Mouse (Mus musculus) limb, embryonic 15.5 days (tissue): ENCODE measurements around the gene Gm17018. TPM values are rescaled to one million over a fixed set of nuclear protein-coding genes. Genes with fewer than 3 reads are reported as not detected.
A peak's percentile ranks its signal among the peaks of the same experiment; 100 is the strongest.
"Not testable (repeated sequence)": the region's sequence is repeated elsewhere in the genome, so short reads cannot be mapped to it uniquely, and the experiment has no call there.

Experiments
- ATAC-seq: fragments of 200-750 bp; cut with Nextera tagmentation; 2 replicates; pipeline ENCODE4 v1.8.0; 2017; ENCODE audit warnings: low read depth, moderate TSS enrichment; ENCODE audit not compliant: insufficient number of reproducible peaks, low FRiP score, low TSS enrichment
- H3K27ac ChIP-seq: fragments of 300-500 bp; sonication (generic); 2 replicates; pipeline ENCODE4 v1.5.1; 2015; ENCODE audit warnings: moderate library complexity, mild to moderate bottlenecking, inconsistent platforms
- H3K27me3 ChIP-seq: fragments of 300-500 bp; sonication (generic); 2 replicates; pipeline ENCODE4 v1.6.1; 2015; ENCODE audit warnings: inconsistent platforms
- H3K36me3 ChIP-seq: fragments of 300-500 bp; sonication (generic); 2 replicates; pipeline ENCODE4 v1.6.1; 2015; ENCODE audit warnings: inconsistent platforms
- H3K4me1 ChIP-seq: fragments of 300-500 bp; sonication (generic); 2 replicates; pipeline ENCODE4 v1.6.1; 2015; ENCODE audit warnings: inconsistent platforms
- H3K4me2 ChIP-seq: fragments of 300-500 bp; sonication (generic); 2 replicates; pipeline ENCODE4 v1.6.1; 2015; ENCODE audit warnings: mild to moderate bottlenecking, inconsistent platforms
- H3K4me3 ChIP-seq: fragments of 300-500 bp; sonication (generic); 2 replicates; pipeline ENCODE4 v1.5.1; 2015; ENCODE audit warnings: mild to moderate bottlenecking, inconsistent platforms
- H3K9ac ChIP-seq: fragments of 300-500 bp; sonication (generic); 2 replicates; pipeline ENCODE4 v1.6.1; 2015; ENCODE audit warnings: inconsistent platforms
- H3K9me3 ChIP-seq: fragments of 300-500 bp; sonication (generic); 2 replicates; pipeline ENCODE4 v1.6.1; 2016; ENCODE audit warnings: inconsistent platforms
- WGBS: fragments of 180-500 bp; shearing (Covaris S2); methylation state at CpG from one replicate; pipeline ENCODE4 v1.1.7; 2015; 5-methylcytosine and 5-hydroxymethylcytosine counted together
- polyA plus RNA-seq: library from polyadenylated mRNA; unstranded; fragments of >200 nt; fragmentation: Nextera tagmentation; extraction: Ambion mirVana; gene quantifications from 2 replicates; pipeline ENCODE4 v1.2.1, GENCODE M21; 2015

Gene Gm17018
- polyA plus RNA-seq, 1 experiment from 2014 or later: 33.1 TPM

DNA sequence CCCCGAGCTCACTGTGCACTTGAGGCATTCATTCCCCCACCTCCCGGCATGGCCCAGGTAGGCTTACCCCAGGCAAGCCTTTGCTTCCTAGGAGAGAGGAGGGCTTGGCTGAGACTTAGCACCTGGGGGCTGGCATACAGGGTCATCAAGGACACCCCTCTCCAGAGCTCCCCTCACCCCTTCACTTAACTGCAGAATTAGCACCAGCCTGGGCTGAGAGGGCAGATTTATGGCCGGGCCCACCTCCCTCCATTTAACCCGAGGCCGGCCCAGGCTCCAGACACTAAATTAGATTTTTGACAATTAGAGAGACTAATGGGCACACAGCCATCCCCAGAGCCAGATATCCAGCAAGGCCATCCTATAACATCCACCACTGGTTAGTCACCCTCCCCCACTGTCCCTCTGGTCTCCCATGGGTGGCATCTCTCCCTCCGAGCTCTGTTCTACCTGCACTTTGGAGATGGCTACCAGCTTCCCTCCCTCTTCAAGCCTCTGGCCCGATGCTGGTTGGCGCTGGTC, 25.1 kb upstream of the Gm17018 start:
- Histone ChIP-seq H3K9ac (no peak overlapping the region), H3K27ac (no peak overlapping the region), H3K4me1 (no peaks in the 10 kb centered on the region; the same call in 1 of the 2 replicates), H3K36me3 (peaks cover 7% of the 10 kb centered on the region), H3K27me3 (peaks cover 11% of the 10 kb centered on the region), H3K4me2 (no peak overlapping the region), H3K9me3 (no peaks in the 10 kb centered on the region), H3K4me3 (no peak overlapping the region)
- no peak for ATAC-seq
- 37% methylated on average over 8 of the region's 8 CpGs for WGBS

DNA sequence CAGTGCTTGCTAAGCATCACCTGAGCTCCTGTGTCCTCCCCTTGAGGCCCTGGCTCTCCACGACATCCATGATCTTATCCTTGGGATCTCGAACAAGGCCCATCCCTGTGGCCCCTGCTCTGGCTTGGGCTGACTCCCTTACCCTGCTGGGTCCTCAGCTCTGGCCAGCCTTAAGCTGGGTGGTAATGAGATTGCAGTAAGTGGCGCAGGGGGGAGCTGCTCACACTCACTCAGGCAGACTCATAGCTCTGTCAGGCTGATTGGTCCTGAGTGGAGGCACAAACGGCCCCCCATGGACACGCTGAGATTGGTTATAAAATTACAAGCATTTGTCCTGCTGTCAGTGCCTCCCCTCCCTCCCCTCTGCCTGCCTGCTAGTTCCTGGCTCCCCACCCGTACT, 24.5 kb upstream of the Gm17018 start:
- WGBS: 39% methylated on average over 6 of the region's 6 CpGs
- H3K9ac ChIP-seq: no peak overlapping the region
- H3K9me3 ChIP-seq: no peaks in the 10 kb centered on the region
- H3K4me1 ChIP-seq: peaks cover 2% of the 10 kb centered on the region
- H3K36me3 ChIP-seq: 0 out of 2 replicates have a peak, but pooled peaks cover under 1% of the 10 kb centered on the region
- H3K27me3 ChIP-seq: peaks cover 17% of the 10 kb centered on the region
- H3K27ac ChIP-seq: no peak overlapping the region
- ATAC-seq: no peak
- no peak overlapping the region for H3K4me3 ChIP-seq
- H3K4me2 ChIP-seq: no peak overlapping the region

DNA sequence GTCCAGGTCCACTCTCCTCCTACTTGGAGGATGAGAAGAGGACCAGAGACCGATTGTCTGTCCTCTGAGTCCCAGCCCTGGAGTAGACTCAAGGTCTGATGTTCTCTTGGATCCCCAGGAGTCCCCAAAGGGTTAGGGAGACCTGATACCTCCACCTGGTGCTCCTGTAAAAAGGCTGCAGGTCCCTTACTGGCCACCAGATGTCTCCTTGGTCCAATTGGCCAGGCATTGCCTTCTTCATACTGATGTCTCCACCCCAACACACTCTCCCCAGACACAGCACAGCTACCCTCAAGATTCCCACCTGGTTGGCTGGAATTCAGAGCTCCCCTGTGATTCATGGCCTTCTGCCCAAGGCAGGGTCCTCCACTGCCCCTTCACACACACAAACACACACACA, 22.9 kb upstream of the Gm17018 start:
- Histone ChIP-seq H3K4me1 (peaks cover 14% of the 10 kb centered on the region), H3K27me3 (peaks cover 33% of the 10 kb centered on the region), H3K9me3 (no peaks in the 10 kb centered on the region), H3K4me2 (no peak overlapping the region), H3K4me3 (no peak overlapping the region), H3K36me3 (no peaks in the 10 kb centered on the region), H3K9ac (no peak overlapping the region), H3K27ac (no peak overlapping the region)
- ATAC-seq: no peak
- WGBS: 55% methylated on average over 1 of the region's 1 CpGs

DNA sequence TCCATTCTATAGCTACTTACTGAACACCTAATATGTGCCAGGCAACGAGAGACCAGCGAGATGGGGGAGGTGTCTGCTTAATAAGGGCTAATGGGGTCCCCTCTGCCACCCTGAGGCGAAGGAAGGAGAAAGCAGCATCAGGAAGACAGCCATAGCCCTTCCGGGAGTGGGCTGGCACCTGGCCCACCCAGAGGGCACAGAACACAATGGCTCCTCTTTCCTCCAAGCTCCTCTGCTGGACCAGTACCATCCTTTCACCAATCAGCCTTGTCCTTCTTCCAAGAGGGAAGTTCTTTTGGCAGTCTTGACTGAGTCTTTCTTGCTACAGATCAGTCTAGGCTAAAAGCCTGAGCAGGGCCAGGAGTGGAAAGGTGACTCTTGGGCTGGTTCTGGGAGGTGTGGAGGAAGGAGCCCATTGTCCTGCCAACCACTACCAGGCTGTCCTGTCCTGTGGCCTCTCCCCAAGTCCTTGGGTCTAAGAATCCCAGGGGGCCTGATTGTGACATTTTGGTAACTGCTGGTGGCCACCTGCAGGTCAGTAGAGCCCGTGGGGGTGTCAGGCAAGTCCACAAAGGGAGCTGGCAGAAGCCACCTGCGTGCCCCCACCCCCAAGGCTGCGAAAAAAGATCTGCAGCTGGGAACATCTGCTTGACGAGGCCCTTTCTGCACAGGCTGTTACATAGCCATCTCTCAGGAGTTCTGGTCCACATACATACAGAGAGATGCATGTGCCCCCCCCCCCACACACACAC, 19.6 kb upstream of the Gm17018 start:
- 30% methylated on average over 8 of the region's 8 CpGs for WGBS
- Histone ChIP-seq H3K4me2 (peak overlapping the region; percentile 86), H3K27ac (no peak overlapping the region), H3K4me1 (peaks cover 25% of the 10 kb centered on the region), H3K9me3 (no peaks in the 10 kb centered on the region), H3K27me3 (peaks cover 55% of the 10 kb centered on the region), H3K9ac (0 out of 2 replicates have a peak overlapping the region, but pooled peaks have one; percentile 7), H3K36me3 (no peaks in the 10 kb centered on the region), H3K4me3 (peak overlapping the region; percentile 41)
- ATAC-seq: no peak

DNA sequence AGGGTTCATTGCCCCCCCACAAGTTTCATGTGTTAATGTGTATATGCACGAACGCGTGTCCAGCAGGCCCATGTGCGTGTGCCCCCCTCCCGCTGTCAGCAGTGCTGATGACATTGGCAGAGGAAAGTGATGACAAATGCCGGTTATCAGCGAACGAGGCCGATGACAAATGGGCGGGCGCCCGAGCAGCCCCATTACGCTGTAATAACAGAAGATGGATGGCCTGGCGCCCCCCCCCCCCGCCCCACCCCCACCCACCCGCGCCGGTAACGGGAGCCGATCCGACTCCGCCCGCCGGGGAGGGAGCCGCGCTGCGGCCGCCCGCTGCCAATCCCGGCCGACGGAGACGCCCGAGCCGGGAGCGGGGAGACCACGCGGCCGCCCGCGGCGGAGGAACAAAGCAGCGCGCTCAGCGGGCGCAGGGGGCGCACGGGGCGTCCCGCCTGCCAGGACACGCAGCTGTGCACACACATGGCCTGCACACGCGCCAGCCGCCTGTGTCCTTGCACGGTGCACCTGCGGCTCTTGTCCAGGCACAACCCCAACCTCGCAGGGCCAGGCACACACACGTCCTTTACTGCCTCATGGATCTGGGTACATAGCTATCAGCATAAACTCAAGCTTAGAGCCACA, 18.9 kb upstream of the Gm17018 start:
- Histone ChIP-seq H3K4me3 (peak overlapping the region; percentile 41), H3K27me3 (peaks cover 61% of the 10 kb centered on the region), H3K27ac (no peak overlapping the region), H3K9me3 (no peaks in the 10 kb centered on the region), H3K9ac (0 out of 2 replicates have a peak overlapping the region, but pooled peaks have one; percentile 7), H3K4me2 (peak overlapping the region; percentile 86), H3K4me1 (peaks cover 25% of the 10 kb centered on the region), H3K36me3 (no peaks in the 10 kb centered on the region)
- under 1% methylated on average over 54 of the region's 58 CpGs for WGBS
- 0 out of 2 replicates have a peak, but pooled peaks have one; percentile 22 for ATAC-seq

DNA sequence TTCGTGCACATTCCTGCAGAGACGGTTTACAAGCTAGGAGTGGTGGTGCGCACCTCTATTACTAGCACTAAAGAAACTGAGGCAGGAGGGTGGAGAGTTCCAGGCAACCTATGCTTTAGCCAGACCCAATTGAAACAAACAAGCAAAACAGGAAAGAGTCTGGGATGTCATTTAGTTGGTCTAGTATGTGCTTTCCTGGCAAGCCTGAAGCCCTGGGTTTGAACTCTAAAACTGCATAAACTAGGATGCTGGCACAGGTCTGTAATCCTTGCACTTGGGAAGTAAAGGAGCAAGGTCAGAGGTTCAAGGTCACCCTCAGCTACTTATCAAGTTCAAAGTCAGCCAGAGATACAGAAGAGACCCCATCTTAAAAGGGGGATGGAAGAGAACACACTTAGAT, 18.4 kb upstream of the Gm17018 start:
- peaks cover 64% of the 10 kb centered on the region for H3K27me3 ChIP-seq
- 18% methylated on average over 3 of the region's 3 CpGs for WGBS
- H3K9me3 ChIP-seq: no peaks in the 10 kb centered on the region
- H3K4me3 ChIP-seq: peak overlapping the region; percentile 41
- H3K4me2 ChIP-seq: peak overlapping the region; percentile 86
- H3K9ac ChIP-seq: no peak overlapping the region
- no peak for ATAC-seq
- peaks cover 25% of the 10 kb centered on the region for H3K4me1 ChIP-seq
- no peak overlapping the region for H3K27ac ChIP-seq
- no peaks in the 10 kb centered on the region for H3K36me3 ChIP-seq

- Histone ChIP-seq H3K9me3 (no peaks in the 10 kb centered on the region), H3K9ac (0 out of 2 replicates have a peak overlapping the region, but pooled peaks have one; percentile 7)
Measured at GRCm38 (mm10) chr19:45544152-45544924, 16.1 kb upstream of the Gm17018 start.

DNA sequence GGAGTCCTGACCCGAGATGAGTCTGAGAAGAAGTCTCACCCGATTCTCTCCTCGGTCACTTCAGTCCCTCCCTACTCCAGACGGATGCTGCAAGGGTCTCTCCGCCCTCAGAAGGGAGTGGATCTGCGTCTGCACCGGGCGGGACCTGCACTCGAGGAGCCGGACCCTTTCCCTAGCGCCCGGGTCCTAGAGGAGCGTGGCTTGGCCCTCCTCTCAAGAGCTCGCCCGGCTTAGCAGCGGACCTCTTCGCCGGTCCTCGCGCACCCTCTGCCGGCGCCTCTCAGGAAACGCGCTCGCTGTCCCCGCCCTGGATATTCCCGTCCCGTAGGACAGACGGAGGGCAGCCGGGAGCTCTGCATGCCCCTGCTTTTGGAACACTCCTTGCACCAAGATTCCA, 15.5 kb upstream of the Gm17018 start:
- ATAC-seq: peak; percentile 45
- Histone ChIP-seq H3K4me1 (peaks cover 25% of the 10 kb centered on the region), H3K27me3 (peaks cover 71% of the 10 kb centered on the region), H3K9ac (0 out of 2 replicates have a peak overlapping the region, but pooled peaks have one; percentile 7), H3K4me2 (peak overlapping the region; percentile 88), H3K27ac (no peak overlapping the region), H3K9me3 (no peaks in the 10 kb centered on the region), H3K4me3 (peak overlapping the region; percentile 39), H3K36me3 (no peaks in the 10 kb centered on the region)
- under 1% methylated on average over 30 of the region's 30 CpGs for WGBS

More at GRCm38 (mm10) chr19:45544152-45544924, 16.1 kb upstream of the Gm17018 start:
- 2% methylated on average over 20 of the region's 26 CpGs for WGBS
- H3K27ac ChIP-seq: no peak overlapping the region
- peak; percentile 10; the same call in 1 of the 2 replicates for ATAC-seq
- no peaks in the 10 kb centered on the region for H3K36me3 ChIP-seq
- peaks cover 25% of the 10 kb centered on the region for H3K4me1 ChIP-seq
- peak overlapping the region; percentile 88 for H3K4me2 ChIP-seq
- peak overlapping the region; percentile 39 for H3K4me3 ChIP-seq
- peaks cover 70% of the 10 kb centered on the region for H3K27me3 ChIP-seq

GRCm38 (mm10) chr19:45548196-45548595, 12.2 kb upstream of the Gm17018 start:
- H3K27me3 ChIP-seq: peaks cover 39% of the 10 kb centered on the region
- not testable (repeated sequence) for H3K36me3 ChIP-seq, H3K9ac ChIP-seq, H3K4me3 ChIP-seq, ATAC-seq, H3K9me3 ChIP-seq, H3K4me2 ChIP-seq, H3K27ac ChIP-seq
- H3K4me1 ChIP-seq: peaks cover 11% of the 10 kb centered on the region

DNA sequence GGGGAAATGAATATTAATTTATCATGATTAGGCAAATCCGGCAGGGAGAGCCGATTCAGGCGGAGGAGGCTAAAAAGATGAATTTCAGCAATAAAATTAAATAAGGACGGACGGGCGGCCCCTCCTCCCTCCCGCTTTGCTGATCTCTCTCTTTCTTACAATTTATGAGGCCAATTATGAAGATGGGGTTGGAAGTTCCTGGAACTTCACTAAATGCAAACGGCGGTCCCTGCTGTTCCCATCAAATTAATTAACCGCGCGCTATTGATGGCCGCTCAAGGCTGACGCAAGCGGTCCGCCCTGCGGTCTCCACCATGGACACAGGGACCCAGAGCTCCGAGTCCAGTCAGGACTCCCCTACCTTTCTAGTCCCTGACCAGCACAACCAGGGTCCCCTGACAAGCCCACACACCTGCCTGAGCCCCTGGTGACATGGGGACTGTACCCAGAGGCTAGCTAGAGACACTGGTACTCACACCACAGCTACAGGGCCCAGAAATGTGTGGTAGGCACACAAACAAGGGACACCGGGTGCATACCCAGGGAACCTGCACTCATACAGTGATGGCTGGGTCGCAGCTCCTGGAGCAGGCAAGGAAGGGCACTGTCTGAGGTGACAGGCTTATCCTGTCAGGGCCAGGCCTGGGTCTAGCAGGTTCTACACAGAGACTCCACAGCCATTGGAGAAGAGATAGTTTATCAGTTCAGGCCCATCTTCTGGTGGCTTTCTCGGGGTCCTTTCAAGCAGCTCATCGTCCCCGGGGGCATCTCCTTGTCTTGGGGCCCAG, 11.1 kb upstream of the Gm17018 start:
- H3K4me1 ChIP-seq: peaks cover 7% of the 10 kb centered on the region
- ATAC-seq: no peak
- peaks cover 29% of the 10 kb centered on the region for H3K27me3 ChIP-seq
- H3K4me2 ChIP-seq: no peak overlapping the region
- no peak overlapping the region for H3K27ac ChIP-seq
- WGBS: 58% methylated on average over 23 of the region's 23 CpGs
- H3K9ac ChIP-seq: no peak overlapping the region
- peaks cover 18% of the 10 kb centered on the region for H3K36me3 ChIP-seq
- no peaks in the 10 kb centered on the region for H3K9me3 ChIP-seq
- no peak overlapping the region for H3K4me3 ChIP-seq

- Histone ChIP-seq H3K36me3 (peaks cover 24% of the 10 kb centered on the region), H3K9me3 (no peaks in the 10 kb centered on the region), H3K27ac (no peak overlapping the region), H3K4me2 (no peak overlapping the region), H3K4me1 (peaks cover 2% of the 10 kb centered on the region; the same call in 1 of the 2 replicates), H3K9ac (no peak overlapping the region), H3K4me3 (no peak overlapping the region), H3K27me3 (peaks cover 29% of the 10 kb centered on the region)
- WGBS: 80% methylated on average over 4 of the region's 4 CpGs
- no peak for ATAC-seq
Measured at GRCm38 (mm10) chr19:45549948-45550347, 10.5 kb upstream of the Gm17018 start.
